Mouse (Mus musculus): ENCODE results near the gene Tcp11l2. TPM values are rescaled to one million over a fixed set of nuclear protein-coding genes. Genes with fewer than 3 reads are reported as not detected.

Gene Tcp11l2
- polyA plus RNA-seq, 1 experiment from 2014 or later: 2.8 TPM

DNA sequence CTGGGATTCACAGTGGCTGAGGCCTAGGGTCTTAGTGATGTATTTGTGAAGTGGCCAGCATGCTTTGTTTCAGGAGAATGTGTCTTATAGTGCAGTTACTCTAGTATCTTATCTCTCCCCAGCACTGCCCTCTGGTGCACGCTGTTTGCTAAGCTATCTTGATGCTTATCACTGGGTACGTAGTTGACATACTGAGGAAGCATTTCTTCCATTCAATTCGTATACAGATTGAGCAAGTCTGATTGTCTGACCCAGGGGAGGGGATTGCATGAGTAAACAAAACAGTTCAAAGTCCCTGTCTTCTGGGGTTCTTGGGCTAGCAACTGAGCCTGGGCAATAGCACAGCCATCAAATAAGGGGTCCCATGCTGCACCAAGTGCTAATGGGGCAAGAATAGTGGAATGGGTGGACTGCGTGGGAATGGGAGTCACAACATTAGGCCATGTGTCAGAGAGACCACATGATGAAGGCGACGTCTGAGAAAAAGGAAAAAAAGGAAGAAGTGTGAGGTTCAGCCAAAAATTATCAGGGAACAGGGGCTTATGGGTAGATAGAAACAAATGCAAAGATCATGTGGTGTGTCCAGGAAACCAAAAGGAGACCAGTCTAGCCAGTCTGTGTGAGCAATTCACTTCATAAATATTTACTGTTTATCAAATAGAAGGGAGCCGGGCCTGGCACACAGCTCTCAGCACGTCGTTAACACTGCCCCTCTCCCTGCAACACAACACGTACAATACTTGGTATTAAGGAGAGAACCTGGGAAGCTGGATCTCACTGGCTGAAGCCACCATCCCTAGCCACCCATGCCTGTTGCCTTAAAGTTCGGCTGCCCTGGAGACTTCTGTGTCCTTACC is 33.4 kb upstream of the Tcp11l2 start:
- Histone ChIP-seq H3K27ac (replicated peaks) (no peak overlapping the region), H3K36me3 (no peaks in the 10 kb centered on the region), H3K9me3 (replicated peaks) (no peaks in the 10 kb centered on the region), H3K27me3 (ENCODE audit: low read depth, poor library complexity, severe bottlenecking) (no peaks in the 10 kb centered on the region), H3K4me3 (no peak overlapping the region), H3K4me1 (no peaks in the 10 kb centered on the region)
- DNase-seq (ENCODE audit: low spot score): no peak
- 85% methylated on average over 11 of the region's 11 CpGs for WGBS

DNA sequence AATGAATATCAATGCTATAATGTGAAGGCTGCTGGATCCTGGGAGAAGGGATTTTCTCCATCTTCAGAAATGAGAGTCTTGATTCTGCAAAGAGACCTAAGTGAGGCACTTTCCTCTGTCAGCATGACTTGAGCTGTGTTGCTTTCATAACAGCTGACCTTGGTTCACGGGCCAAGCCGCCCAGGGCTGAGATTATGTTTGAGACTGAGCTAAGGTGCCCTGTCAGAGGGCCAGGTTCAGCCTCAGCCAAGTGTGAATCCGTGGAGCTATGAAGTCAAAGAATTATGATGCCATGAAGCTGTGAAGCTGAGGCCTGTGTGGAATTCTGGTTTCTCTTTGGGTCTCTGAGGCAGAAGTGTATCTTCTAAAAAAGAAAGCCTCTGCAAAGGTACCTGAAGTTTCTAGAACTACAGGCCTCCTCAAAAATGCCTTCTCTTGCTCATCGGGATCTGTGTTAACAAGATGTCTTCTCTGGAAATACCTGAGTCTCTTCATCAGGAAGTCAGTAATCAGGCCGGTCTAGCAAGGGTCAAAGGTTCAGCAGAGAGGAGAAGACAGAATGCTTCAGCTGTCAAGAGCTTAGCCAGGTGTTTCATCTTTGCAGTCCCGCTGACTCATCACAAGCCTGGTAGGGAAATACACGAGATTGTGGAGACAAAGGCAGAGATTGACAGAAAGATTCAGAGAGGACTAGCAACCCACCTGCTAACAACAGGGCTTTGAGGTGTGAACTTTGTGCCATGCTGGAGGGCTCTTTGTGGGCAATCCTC is 31.4 kb upstream of the Tcp11l2 start:
- H3K9me3 ChIP-seq (replicated peaks): no peaks in the 10 kb centered on the region
- H3K27me3 ChIP-seq (ENCODE audit: low read depth, poor library complexity, severe bottlenecking): no peaks in the 10 kb centered on the region
- no peak for DNase-seq (ENCODE audit: low spot score)
- H3K27ac ChIP-seq (replicated peaks): no peak overlapping the region
- no peak overlapping the region for H3K4me3 ChIP-seq
- H3K4me1 ChIP-seq: peaks cover 2% of the 10 kb centered on the region; the same call in 1 of the 2 replicates
- WGBS: 75% methylated on average over 7 of the region's 7 CpGs
- H3K36me3 ChIP-seq: no peaks in the 10 kb centered on the region

DNA sequence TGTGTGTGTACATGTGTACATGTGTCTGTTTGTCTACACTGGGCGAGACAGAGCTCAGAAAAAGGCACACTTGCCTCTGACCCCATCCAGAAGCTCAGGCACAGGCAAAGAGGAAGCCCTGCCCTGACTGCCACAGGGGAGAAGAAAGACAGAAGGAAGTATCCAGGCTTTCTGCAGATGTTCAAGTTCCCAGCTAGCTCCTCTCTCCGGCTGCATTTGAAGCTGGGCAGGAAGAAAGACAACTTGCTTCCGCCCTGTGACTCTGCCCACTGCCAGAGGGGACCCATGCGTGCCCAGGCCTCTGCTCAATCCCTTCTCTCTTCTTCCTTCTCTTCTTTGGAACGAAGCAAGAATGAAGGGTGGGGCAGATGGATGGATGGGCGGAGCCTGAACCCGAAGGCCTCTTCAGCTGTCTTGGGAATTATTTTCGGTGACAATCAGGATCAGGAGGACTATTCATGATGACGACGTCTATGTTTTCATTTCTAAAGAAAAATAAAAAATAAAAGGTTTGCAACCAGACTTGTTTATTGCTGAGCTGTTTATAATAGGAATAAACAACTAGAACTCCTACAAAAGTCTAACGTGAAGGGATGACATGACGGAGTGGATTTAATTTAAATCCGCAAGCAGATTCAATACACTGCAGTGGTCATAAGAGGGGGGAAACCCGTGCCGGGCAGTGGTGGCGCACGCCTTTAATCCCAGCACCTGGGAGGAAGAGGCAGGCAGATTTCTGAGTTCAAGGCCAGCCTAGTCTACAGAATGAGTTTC is 27.1 kb upstream of the Tcp11l2 start:
- no peaks in the 10 kb centered on the region for H3K36me3 ChIP-seq
- peaks cover 3% of the 10 kb centered on the region; the same call in 1 of the 2 replicates for H3K4me1 ChIP-seq
- no peak overlapping the region for H3K4me3 ChIP-seq
- DNase-seq (ENCODE audit: low spot score): no peak
- WGBS: 85% methylated on average over 17 of the region's 17 CpGs
- H3K9me3 ChIP-seq (replicated peaks): peaks cover 5% of the 10 kb centered on the region; the same call in 1 of the 2 replicates
- no peak overlapping the region for H3K27ac ChIP-seq (replicated peaks)
- no peaks in the 10 kb centered on the region for H3K27me3 ChIP-seq (ENCODE audit: low read depth, poor library complexity, severe bottlenecking)

DNA sequence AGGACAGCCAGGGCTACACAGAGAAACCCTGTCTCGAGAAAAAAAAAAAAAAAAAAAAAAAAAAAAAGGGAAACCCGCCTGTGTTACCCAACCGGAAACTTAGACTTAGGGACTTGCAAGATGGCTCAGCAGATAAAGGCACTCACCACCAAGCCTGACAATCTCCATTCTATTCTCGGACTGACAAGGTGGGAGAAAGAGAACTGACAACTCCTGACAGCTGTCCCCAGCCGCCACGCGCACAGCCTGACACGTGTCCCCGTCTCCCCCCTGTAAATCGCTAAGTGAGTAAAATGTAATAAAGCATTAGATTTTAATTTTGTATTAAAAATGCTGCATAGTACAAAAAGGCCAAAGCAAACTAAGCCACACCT is 26.5 kb upstream of the Tcp11l2 start:
- DNase-seq (ENCODE audit: low spot score): no peak
- no peaks in the 10 kb centered on the region for H3K27me3 ChIP-seq (ENCODE audit: low read depth, poor library complexity, severe bottlenecking)
- H3K27ac ChIP-seq (replicated peaks): no peak overlapping the region
- H3K4me3 ChIP-seq: no peak overlapping the region
- 85% methylated on average over 10 of the region's 10 CpGs for WGBS
- H3K36me3 ChIP-seq: no peaks in the 10 kb centered on the region
- H3K4me1 ChIP-seq: peaks cover 7% of the 10 kb centered on the region; the same call in 1 of the 2 replicates
- H3K9me3 ChIP-seq (replicated peaks): peaks cover 5% of the 10 kb centered on the region; the same call in 1 of the 2 replicates

DNA sequence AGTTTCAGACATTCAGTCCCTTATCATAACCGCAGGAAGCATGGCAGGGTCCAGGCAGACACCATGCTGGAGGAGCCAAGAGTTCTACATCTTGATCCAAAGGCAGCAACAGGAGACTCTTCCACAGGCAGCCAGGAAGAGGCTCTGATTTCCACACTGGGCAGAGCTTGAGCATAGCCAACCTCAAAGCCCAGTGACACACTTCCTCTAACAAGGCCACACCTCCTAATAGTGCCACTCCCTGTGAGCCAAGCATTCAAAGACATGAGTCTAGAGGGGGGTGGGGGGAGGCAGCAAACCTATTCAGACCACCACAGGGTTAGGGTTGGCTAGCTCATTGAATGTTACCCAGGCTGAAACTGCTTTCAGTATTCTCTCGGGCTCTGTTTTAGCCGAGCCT is 24.6 kb upstream of the Tcp11l2 start:
- WGBS: 88% methylated on average over 3 of the region's 3 CpGs

DNA sequence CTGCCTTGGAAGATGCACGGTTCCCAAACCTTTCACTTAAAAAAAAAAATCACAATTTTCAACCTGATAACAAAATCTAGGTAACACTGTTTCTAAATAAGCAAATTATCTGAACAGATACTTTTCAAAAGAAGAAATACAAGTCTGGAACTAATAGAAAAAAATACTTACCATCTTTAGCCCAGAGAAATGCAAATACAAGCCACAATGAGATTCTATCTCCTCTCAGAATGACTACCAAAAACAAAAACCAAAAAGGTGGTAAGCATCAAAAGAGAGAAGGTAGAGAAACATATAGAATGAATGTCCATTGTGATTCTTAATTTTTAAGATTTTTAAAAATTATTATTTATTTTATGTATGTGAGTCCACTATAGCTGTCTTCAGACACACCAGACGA is 23.9 kb upstream of the Tcp11l2 start:
- peaks cover 5% of the 10 kb centered on the region; the same call in 1 of the 2 replicates for H3K9me3 ChIP-seq (replicated peaks)
- H3K4me1 ChIP-seq: peaks cover 7% of the 10 kb centered on the region; the same call in 1 of the 2 replicates
- H3K36me3 ChIP-seq: no peaks in the 10 kb centered on the region
- DNase-seq (ENCODE audit: low spot score): no peak
- no peak overlapping the region for H3K27ac ChIP-seq (replicated peaks)
- no peak overlapping the region for H3K4me3 ChIP-seq
- 88% methylated on average over 2 of the region's 2 CpGs for WGBS
- H3K27me3 ChIP-seq (ENCODE audit: low read depth, poor library complexity, severe bottlenecking): no peaks in the 10 kb centered on the region

More for the DNA sequence above, 24.6 kb upstream of the Tcp11l2 start:
- peaks cover 7% of the 10 kb centered on the region; the same call in 1 of the 2 replicates for H3K4me1 ChIP-seq
- no peak for DNase-seq (ENCODE audit: low spot score)
- H3K36me3 ChIP-seq: no peaks in the 10 kb centered on the region
- H3K4me3 ChIP-seq: no peak overlapping the region
- no peak overlapping the region for H3K27ac ChIP-seq (replicated peaks)
- H3K9me3 ChIP-seq (replicated peaks): peaks cover 5% of the 10 kb centered on the region; the same call in 1 of the 2 replicates
- H3K27me3 ChIP-seq (ENCODE audit: low read depth, poor library complexity, severe bottlenecking): no peaks in the 10 kb centered on the region

DNA sequence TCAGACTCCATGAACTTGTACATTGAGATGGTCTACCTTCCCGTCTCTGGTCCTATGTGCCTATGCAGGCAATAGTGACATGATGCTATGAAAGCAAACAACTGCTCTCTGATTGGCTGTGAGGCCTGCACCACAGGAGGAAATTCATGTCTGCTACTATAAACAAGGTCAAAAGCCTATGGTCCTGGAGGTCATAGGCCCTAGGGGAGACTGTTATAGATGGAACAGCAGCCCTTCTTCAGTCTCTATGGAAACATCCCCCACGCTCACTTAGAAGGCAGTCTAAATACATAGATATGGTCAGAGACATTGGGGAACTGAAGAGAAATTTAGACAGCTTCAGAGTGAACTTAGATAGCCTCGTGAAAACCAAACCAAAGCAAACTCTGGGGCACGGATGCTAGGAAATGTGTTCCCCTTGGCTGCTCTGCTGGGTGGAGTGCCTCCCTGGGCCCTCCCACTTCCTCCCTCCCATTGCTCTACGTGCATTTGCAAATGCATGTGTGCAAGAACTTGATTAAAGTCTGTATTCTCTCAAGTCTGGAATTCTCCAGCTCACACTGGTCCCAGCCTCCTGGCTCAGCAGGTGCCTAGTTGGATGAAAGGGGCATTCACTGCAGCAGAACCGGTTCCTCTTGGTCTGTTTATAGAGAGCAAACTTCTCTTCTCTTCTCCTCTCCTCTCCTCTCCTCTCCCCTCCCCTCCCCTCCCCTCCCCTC is 22.0 kb upstream of the Tcp11l2 start:
- H3K27ac ChIP-seq (replicated peaks): no peak overlapping the region
- peaks cover 17% of the 10 kb centered on the region for H3K9me3 ChIP-seq (replicated peaks)
- peaks cover 5% of the 10 kb centered on the region; the same call in 1 of the 2 replicates for H3K4me1 ChIP-seq
- no peaks in the 10 kb centered on the region for H3K36me3 ChIP-seq
- DNase-seq (ENCODE audit: low spot score): no peak
- 35% methylated on average over 6 of the region's 6 CpGs for WGBS
- H3K27me3 ChIP-seq (ENCODE audit: low read depth, poor library complexity, severe bottlenecking): no peaks in the 10 kb centered on the region
- H3K4me3 ChIP-seq: no peak overlapping the region

DNA sequence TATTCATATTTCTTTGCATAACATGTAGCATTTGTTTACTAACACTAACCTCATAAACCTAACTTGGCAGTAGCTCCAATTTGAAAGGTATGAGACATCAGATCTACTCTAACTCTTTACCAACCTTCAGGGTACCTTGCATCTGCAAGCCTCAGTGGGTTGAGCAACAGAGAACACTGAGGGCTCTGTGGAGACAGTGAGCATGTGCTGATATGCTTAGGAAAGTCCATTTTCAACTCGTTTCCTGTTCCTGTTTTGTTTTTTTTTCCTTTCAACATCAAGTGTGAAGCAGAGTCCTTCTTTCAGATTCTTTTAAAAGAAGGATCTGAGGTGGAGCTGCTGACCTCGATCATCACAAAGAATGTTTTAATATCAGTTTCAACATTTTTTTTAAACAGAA is 20.3 kb upstream of the Tcp11l2 start:
- Histone ChIP-seq H3K4me3 (no peak overlapping the region), H3K27ac (replicated peaks) (no peak overlapping the region), H3K36me3 (no peaks in the 10 kb centered on the region), H3K4me1 (peaks cover 5% of the 10 kb centered on the region; the same call in 1 of the 2 replicates), H3K27me3 (ENCODE audit: low read depth, poor library complexity, severe bottlenecking) (no peaks in the 10 kb centered on the region), H3K9me3 (replicated peaks) (peaks cover 17% of the 10 kb centered on the region)
- no peak for DNase-seq (ENCODE audit: low spot score)
- 82% methylated on average over 2 of the region's 2 CpGs for WGBS

DNA sequence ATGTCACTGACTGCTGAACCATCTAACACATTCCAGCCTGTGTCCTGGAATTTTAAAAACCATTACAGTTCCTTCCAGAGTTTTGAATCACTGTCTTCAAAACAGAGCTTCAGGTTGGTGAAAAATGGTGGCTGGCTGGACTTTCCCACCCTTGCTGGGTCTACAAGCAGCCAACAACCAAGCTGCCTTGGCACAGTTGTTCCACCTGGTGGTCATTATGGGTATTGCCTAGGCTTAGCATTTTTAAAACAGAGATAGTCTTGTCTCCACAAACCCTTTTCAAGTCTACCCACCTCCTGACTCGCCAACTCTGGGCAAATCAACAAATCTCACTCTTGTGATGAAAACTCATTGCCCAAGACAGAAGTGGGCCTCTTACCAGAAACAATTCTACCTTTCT is 17.9 kb upstream of the Tcp11l2 start:
- Histone ChIP-seq H3K27ac (replicated peaks) (no peak overlapping the region), H3K9me3 (replicated peaks) (peaks cover 12% of the 10 kb centered on the region), H3K36me3 (no peaks in the 10 kb centered on the region), H3K4me3 (no peak overlapping the region), H3K27me3 (ENCODE audit: low read depth, poor library complexity, severe bottlenecking) (no peaks in the 10 kb centered on the region), H3K4me1 (peaks cover 12% of the 10 kb centered on the region)
- WGBS: 85% methylated on average over 1 of the region's 1 CpGs
- no peak for DNase-seq (ENCODE audit: low spot score)

DNA sequence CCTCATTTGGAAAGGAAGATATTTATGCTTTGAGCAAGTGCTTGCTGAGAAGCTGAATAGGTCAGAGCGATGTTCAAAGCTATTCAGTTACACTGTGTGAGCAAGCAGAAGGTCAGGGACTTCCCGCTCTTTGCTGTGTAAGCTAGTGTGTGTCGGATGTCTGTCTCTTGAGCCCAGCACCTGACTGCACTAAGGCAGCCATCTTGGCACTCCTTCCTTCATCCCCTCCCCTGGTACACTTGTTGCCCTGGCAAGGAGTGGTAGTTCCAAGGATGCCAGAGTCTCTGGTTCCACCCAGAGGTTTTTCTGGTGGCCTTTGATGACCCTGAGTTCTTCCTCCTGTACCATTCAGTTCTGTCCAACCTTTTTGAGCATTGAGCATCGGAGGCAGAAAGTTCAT is 16.4 kb upstream of the Tcp11l2 start:
- Histone ChIP-seq H3K4me1 (peaks cover 7% of the 10 kb centered on the region; the same call in 1 of the 2 replicates), H3K27me3 (ENCODE audit: low read depth, poor library complexity, severe bottlenecking) (no peaks in the 10 kb centered on the region), H3K36me3 (no peaks in the 10 kb centered on the region), H3K4me3 (no peak overlapping the region), H3K27ac (replicated peaks) (no peak overlapping the region), H3K9me3 (replicated peaks) (peaks cover 12% of the 10 kb centered on the region)
- DNase-seq (ENCODE audit: low spot score): no peak
- WGBS: 88% methylated on average over 4 of the region's 4 CpGs

DNA sequence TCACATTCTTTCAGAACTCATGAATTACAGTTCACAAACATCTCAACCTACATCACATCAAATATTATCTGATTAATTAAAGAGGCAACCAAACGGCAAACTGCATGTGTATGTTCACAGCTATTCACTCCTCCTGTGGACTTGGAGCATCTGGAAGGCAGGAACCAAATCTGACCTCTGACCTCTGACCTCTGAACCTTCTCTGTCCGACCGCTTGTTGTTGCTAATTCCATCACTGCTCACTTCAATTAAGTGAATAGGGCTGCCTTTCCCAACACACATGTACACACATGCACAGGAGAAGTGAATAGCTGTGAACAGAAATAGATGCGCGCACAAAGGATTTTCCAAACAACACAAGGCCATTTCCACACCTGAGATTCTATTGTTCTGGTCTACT is 14.3 kb upstream of the Tcp11l2 start:
- Histone ChIP-seq H3K9me3 (replicated peaks) (peaks cover 12% of the 10 kb centered on the region), H3K4me1 (peaks cover 7% of the 10 kb centered on the region; the same call in 1 of the 2 replicates), H3K27ac (replicated peaks) (no peak overlapping the region), H3K4me3 (no peak overlapping the region), H3K36me3 (no peaks in the 10 kb centered on the region), H3K27me3 (ENCODE audit: low read depth, poor library complexity, severe bottlenecking) (no peaks in the 10 kb centered on the region)
- no peak for DNase-seq (ENCODE audit: low spot score)
- WGBS: 63% methylated on average over 5 of the region's 5 CpGs

Measured in midbrain, embryonic 10.5 days (tissue).